Mouse (Mus musculus) gastrocnemius, postnatal 25 days (tissue): ENCODE results near the gene F2rl2. TPM values are rescaled to one million over a fixed set of nuclear protein-coding genes. Genes with fewer than 3 reads are reported as not detected.

Source experiments
- DNase-seq: peaks from one replicate; pipeline ENCODE4 v3.0.0; 2022
- total RNA-seq, 2 experiments: library from RNA; stranded (reverse); gene quantifications; 1 replicate in 1 of 2; 2 replicates in 1 of 2; pipeline ENCODE4 v1.2.3; 2021

F2rl2 gene
- total RNA-seq, 2 experiments from 2014 or later, result not detected

DNA sequence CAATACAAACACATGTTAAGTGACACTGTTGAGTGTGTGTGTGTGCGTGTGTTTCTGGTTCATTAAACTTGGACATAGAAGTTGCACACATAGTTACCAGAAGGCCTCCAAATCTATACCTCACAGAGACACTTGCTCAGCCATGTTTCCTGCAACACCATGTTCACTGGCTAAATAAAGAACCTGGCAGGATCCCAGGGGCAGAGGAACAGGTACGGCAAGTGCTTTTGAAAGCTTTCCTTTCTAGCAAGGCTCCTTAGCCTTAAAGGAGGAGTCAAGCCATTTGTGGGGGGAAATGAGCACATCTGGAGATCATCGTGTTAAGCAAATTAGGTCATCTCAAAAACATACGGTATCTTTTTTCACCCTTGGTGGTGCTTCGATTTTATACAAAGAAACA lies 6.7 kb downstream of the F2rl2 start:
- DNase-seq, result no peak

DNA sequence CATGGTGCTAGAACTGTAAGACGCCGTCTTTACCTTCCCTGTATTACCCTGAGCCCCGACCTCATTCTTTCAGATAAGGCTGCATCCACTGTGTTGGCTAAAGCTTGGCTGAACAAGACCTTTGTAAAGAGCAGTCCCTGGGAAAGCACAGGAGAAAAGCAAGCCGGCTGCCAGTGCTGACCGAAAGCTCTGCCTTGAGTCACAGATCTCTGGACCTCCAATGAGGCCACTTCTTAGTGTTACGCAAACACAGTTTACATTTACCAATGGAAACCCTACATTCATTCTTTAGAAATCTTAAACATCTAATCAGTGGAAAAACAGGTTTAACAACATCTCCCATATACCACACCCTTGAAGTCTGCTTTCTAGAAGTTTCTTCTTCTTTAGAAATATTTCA lies 8.9 kb downstream of the F2rl2 start:
- no peak for DNase-seq

DNA sequence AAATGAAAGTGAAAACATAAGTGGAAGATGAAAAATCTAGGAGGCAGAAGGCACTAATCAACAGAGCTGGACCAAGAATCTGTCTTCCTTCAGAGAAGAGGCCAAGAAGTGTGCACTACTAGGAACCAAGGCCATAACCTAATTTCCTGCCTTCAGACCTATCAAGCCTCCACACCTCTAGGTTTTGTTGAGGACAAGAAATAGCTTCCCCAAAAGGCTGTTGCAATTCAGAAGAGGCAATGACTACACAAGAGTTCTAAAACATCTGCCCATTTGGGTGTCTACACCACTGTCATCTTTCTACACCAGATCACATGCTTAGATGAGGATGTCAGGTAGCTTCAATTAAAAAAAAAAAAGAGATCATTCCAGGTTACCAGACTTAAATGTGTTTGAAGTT lies 15.4 kb downstream of the F2rl2 start:
- DNase-seq, result no peak

DNA sequence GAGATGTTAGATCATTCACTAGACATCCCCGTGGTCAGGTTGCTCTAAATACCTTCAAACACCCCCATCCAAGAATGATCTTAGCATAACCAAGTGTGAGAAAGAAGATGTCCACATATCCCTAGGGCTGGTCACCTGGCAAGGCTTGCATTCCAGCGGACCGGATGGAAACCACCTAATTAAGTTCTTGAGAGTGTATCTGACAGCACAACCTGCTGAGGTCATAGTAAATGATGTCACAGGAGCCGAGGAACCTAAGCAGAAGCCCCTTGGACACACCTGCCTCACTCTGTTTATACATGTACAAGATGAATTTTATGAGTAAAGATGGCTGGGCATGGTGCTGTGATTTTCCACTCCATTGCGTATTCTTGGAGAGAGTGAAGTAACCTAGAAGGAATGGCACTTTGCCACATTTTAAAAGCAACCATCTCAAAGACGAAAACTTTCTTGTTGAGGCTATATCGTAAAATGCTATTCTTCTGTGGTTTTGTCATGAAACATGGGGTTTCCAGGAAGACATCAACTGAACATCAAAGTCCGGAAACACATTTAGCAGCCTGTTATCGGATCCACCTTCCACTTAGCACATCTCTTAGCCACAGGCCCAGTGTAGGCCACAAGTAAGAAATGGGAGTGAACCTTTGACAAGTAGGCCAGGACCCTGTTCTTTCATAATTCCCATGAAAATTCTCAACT lies 16.1 kb downstream of the F2rl2 start:
- DNase-seq, result no peak

DNA sequence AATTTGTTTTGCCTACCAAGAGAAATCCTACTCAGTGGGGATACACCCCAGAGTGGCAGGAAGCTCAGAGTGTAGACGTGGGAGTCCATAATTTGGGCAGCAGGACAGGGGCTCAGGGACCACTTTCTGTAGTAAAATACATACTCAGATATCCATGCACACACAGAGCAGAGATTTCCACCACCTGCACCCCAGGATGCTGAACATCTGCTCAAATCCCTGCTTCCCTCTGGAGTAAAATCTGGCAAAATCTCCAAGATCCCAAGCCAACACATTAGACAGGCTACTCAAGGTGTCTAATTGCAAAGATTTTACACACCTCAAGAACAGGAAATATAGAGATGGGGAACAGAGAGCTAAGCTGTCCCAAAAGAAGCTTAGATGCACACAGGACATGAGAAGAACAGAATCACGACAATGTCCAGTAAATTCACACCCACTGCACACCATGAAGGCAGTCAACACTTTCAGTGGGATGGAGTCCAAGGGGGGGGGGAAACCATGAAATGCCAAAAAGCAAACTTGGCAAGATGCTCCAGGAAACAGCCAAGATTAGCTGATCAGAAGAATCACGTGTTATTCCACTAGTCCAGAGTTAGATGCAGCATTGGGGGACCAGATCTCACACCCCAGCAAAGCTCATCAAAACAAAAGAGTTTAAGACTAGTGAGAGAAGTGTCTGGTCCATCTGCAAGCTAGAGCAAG lies 17.8 kb downstream of the F2rl2 start:
- no peak for DNase-seq

DNA sequence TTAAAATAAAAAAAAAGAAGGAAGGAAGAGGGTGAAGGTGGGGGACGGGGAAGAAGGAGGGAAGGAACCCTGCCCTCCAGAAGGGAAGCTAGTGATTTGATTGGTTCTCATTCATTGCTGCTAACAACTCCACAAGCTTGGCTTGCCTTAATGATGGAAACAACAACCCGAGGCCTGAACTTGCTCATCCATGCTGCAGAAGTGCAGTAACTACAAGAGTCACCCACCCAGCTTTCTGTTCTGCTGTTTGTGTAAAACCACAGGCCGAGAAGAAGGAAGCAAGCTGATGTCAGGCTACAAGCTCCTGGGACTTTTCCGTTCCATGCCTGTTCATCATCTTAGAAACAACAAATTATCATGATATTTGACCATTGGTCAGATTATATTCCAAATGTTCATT lies 18.7 kb downstream of the F2rl2 start:
- no peak for DNase-seq

DNA sequence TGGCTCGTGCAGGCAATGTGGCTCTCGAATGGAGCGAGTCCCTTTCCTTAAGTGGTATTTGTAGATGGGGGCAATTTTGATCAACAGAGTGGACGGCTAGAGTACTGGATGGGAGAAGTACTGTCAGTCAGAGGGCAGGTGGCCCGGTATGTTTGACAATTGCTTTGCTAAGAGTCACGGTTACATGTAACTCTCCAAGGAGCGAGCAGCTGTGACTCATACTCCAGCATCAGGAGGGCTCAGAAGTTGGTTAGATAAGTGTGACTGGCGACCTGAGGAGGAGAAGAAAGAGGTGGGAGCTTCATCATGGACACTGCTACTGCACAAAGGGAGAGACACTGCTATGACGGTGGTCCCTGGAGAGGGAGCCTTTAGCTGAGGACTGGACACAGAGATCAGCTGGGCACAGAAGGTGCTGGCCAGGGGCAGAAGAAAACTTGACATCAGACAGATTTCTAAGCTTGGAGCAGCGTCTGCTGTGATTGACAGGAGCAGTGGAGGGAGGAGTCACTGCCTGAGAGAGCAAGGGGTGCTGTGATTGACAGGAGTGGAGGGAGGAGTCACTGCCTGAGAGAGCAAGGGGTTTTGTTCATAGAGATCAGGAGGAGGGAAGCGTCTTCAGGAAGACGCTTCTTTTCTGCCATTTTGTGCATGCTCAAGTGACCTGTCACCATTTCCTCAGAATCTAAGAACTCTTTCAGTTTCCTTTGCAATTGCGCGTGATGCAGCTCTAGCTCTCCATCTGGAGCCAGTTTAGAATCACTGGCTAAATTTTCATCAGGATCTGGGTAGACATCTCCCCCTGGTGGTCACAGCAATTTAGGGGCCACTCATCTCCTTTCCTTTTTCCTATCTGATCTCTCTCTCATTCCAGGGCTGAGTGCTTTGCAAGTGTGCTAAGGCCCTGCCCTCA lies 22.9 kb downstream of the F2rl2 start:
- DNase-seq, result peak; percentile 24

DNA sequence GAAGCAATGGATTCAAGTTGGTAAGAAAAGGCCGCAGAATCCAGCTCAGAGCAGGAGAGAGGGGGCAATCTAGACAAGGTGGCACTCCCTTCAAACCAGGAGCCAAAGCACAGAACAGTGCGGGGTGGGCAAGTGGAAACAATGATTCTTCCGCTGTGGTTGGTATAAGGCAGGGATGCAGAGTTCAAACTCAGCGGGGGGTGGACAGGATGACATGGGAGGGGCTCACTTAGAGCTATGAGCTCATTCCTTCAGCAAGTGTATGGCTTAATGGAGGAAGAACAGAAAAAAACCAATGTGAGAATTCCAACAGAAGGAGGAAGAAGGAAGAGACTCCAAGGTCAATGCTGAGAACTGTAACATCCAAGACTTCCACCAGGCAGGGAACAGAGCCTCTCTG lies 33.8 kb downstream of the F2rl2 start:
- no peak for DNase-seq

DNA sequence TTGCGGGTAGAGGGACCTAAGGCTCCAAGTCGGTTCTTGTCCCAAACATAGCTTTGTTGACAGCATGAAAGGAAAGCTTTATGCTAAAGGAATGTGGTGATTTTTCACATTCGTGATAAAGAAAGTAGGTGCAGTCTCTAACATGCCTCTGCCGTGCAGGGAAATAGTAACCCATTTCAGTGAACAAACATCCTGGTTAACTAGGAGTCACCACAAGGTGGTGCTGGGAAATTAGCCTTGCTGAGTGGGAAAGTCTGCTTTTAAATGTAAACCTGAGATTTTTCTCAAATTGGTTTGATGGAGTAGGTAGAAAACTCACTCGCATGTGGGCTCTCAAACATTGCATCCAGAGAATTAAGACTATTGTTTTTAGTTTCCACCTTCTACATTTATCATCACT lies 43.0 kb downstream of the F2rl2 start:
- DNase-seq, result no peak

DNA sequence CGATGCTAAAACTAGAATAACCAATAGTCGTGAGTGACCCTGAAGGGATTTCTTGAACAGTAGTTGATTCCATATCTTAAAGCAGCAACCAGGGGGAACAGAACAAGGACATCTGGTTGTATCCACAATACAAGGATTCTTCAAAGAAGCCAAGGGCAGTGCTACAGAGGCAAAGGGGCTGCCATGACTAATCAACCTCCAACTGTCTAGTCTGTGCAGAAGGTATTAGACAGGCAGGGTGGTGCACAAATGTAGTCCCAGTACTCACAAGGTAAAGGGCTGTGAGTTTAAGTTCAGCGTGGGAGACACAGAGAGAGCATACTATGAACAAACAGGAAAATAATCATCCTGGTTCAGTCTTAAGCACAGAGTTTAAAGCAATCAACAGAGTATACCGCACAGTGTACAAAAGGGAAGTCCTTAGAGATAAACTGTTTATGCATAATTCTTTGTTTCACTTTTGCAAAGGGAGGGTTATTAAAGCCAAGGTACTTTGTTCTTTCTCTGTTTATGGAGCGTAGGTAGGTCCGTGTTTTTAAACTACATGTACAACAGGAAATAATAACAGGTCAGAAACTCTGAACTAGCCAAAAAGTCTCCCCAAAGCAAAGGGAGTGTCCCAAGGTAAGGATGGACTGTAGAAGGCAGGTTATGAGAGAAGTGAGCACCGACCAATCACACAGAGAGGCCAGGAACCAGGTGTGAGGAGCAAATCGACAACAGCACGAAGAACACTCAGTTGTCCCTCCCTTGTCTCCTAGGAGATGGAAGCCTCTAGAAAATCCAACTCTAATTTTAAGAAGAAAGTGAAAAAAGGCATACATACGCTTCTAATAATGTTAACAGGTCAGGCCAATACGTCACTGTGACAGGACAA lies 45.4 kb downstream of the F2rl2 start:
- no peak for DNase-seq

DNA sequence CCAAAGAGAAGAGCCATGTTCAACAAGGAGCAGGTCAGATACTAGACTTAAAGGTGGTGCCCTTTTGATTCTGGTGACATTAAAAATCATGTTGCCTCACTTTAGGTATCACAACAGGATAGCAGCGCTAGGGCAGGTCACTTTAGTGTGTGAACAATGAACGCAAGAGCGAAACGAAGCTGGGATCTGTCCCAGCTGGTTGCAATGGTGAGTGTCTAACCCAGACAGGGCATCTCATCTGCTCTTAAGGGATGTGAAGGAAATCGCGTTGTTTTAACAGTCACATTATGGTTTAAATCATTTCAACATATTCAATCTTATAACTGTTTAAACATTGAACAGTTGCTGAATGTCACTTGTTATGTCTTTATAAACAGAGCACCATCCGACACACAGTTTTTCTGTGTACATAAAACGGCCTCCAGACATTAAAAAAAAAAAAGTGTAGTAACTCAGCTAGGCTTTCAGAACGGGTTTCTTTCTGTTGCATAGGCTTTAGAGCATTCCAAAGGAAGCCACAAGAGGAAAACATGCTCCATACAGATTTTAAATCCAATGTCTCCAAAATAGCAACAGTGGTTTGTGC lies 46.3 kb downstream of the F2rl2 start:
- DNase-seq, result no peak

DNA sequence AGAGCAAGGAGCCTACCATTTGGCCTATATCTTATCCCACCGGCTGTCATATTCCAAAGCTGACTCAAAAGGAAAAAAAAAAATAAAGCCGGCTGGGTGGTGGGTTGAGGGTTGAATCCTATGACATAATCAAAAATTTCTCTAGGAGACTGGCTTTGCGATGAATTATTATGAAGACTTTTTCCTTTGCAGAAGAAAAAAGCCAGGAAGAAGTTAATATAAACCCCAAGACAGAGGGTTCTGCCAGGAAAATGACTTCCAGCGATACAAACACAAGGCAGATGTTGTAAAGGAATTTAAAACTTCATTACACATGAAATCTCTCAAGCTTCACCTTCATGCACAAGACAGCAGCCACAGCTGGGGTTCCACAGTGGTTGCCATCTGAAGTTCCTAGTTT lies 48.8 kb downstream of the F2rl2 start:
- no peak for DNase-seq

DNA sequence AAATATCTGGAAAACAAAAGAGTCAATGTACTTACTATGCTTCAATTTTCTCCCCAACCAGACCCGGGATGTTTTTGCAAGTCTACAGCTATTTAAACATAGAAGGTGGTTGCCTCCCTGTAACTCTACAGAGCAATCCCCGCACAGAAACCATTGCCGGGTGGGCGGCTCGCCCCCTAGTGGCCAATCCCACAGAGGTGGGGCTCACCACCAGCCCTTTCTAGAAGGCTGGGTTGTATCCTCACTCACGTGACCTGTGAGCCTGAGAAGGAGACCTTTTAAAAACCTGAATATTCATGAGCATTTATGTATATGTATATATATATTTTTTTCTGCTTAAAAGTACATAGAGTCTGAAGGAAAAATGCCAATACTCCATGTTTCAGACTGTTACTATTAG lies 49.9 kb downstream of the F2rl2 start:
- no peak for DNase-seq

DNA sequence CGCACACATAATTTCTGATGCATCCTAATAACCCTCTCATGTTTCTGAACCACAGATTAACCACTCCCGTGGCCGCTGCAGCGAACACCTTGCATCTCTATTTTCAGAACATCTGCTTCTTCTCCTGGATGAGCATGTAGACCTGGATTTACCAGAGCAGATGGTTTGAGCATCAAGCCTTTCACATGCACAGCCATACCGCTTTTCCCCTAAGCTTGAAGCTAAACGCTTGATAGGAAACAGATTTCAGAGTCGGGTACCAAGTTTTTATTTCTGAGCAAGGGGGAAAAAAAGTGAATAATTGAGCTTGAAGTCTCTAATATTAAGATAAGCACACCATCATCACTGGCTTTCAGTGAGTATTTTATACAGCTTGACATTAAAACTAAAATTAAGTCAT lies 50.4 kb downstream of the F2rl2 start:
- DNase-seq, result no peak

DNA sequence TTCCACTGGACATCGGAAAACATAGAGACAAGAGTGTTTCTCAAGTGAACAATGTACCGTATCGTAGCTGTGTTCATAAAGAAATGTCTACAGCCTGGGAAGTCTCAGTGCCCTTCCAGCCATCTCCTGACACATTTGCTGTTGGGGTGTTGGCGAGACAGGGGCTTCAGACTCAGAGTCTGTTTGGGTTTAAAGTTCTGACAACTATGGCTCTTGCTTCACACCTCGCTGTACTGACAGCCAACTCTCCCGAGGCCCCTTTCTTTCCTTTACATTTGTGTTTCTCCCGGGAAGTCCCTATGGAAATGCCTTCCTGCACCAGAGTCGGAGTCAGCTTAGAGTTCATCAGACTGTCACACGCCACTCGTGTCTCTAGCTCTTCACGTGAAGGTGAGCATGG lies 50.9 kb downstream of the F2rl2 start:
- no peak for DNase-seq

Other genes starting within 250 kb of the F2rl2 start
- gene S100z, start 218.1 kb upstream of the F2rl2 start, total RNA-seq, result 1 to 10 TPM; 1.1 to 1.4 TPM
- gene F2rl1, start 171.6 kb upstream of the F2rl2 start, total RNA-seq, result under 1 TPM; 0.56 to 0.99 TPM
- 1 to 10 TPM; 6.1 to 7.9 TPM for gene F2r, start 78.4 kb upstream of the F2rl2 start, total RNA-seq
- 1 to 10 TPM; 1.5 to 2.0 TPM for gene Iqgap2, start 195.1 kb downstream of the F2rl2 start, total RNA-seq